Mouse (Mus musculus) intestine, embryonic 15.5 days (tissue): ENCODE data around the gene Aaas. TPM values are rescaled to one million over a fixed set of nuclear protein-coding genes. Genes with fewer than 3 reads are reported as not detected.

Experiments
- polyA plus RNA-seq: library from polyadenylated mRNA; unstranded; fragments of >200 nt; fragmentation: Nextera tagmentation; extraction: Ambion mirVana; gene quantifications from 2 replicates; pipeline ENCODE4 v1.2.1, GENCODE M21; 2015

Aaas gene
- polyA plus RNA-seq, 1 experiment from 2014 or later, result 62.7 TPM

Other genes with a start within 250 kb of the Aaas start
- 20.7 and 24.3 TPM in 2 replicates for gene Spryd3, start 214.5 kb downstream of the Aaas start, polyA plus RNA-seq
- 10.9 and 12.7 TPM in 2 replicates for gene Igfbp6, start 206.4 kb downstream of the Aaas start, polyA plus RNA-seq
- 12.0 and 14.3 TPM in 2 replicates for gene Soat2, start 200.2 kb downstream of the Aaas start, polyA plus RNA-seq
- gene Zfp740, start 147.5 kb downstream of the Aaas start, polyA plus RNA-seq, result 41.3 and 44.1 TPM in 2 replicates
- 45.8 and 49.3 TPM in 2 replicates for gene Csad, start 146.0 kb downstream of the Aaas start, polyA plus RNA-seq
- 10.8 and 12.9 TPM in 2 replicates for gene Itgb7, start 118.8 kb downstream of the Aaas start, polyA plus RNA-seq
- gene Rarg, start 93.3 kb downstream of the Aaas start, polyA plus RNA-seq, result 15.8 and 16.5 TPM in 2 replicates
- 0.08 and 0.14 TPM in 2 replicates for gene Gm9918, start 80.2 kb downstream of the Aaas start, polyA plus RNA-seq
- gene Mfsd5, start 71.3 kb downstream of the Aaas start, polyA plus RNA-seq, result 66.2 and 67.9 TPM in 2 replicates
- gene Espl1, start 54.5 kb downstream of the Aaas start, polyA plus RNA-seq, result 18.3 and 19.7 TPM in 2 replicates
- 306 and 309 TPM in 2 replicates for gene Pfdn5, start 24.7 kb downstream of the Aaas start, polyA plus RNA-seq
- gene Myg1, start 19.1 kb downstream of the Aaas start, polyA plus RNA-seq, result 77.8 and 88.4 TPM in 2 replicates
- gene Sp7, start 16.4 kb upstream of the Aaas start, polyA plus RNA-seq, result 0.59 and 0.68 TPM in 2 replicates
- gene Sp1, start 55.4 kb upstream of the Aaas start, polyA plus RNA-seq, result 9.0 and 9.6 TPM in 2 replicates
- gene Amhr2, start 94.6 kb upstream of the Aaas start, polyA plus RNA-seq, result 0.54 and 1.2 TPM in 2 replicates
- 140 and 141 TPM in 2 replicates for gene Prr13, start 108.3 kb upstream of the Aaas start, polyA plus RNA-seq
- 178 and 182 TPM in 2 replicates for gene Pcbp2, start 119.8 kb upstream of the Aaas start, polyA plus RNA-seq
- 5.4 TPM in 1 of 2 replicates, not detected in the other for gene Gm10337, start 153.0 kb upstream of the Aaas start, polyA plus RNA-seq
- 10.8 and 11.0 TPM in 2 replicates for gene Map3k12, start 166.3 kb upstream of the Aaas start, polyA plus RNA-seq
- 94.1 and 101 TPM in 2 replicates for gene Tarbp2, start 167.4 kb upstream of the Aaas start, polyA plus RNA-seq
- 1.3 and 1.6 TPM in 2 replicates for gene Npff, start 174.2 kb upstream of the Aaas start, polyA plus RNA-seq